Mouse (Mus musculus) myocyte (in vitro differentiated cells): ENCODE results near the gene Baz2b. TPM values are rescaled to one million over a fixed set of nuclear protein-coding genes. Genes with fewer than 3 reads are reported as not detected.

Source experiments
- H3K27me3 ChIP-seq: one replicate; pipeline ENCODE4 v1.6.1; 2011; ENCODE audit not compliant: control insufficient read depth, insufficient read depth, insufficient read length
- H3K36me3 ChIP-seq: one replicate; pipeline ENCODE4 v1.6.1; 2011; ENCODE audit not compliant: control insufficient read depth, insufficient read depth
- H3K4me2 ChIP-seq: one replicate; pipeline ENCODE4 v1.6.1; 2011; ENCODE audit warnings: low read depth, control low read depth
- H3K4me3 ChIP-seq: one replicate; pipeline ENCODE4 v1.5.1; 2011; ENCODE audit warnings: mild to moderate bottlenecking, control low read depth, moderate library complexity
- H3K79me2 ChIP-seq: one replicate; pipeline ENCODE4 v1.6.1; 2011; ENCODE audit not compliant: control insufficient read depth, insufficient read depth
- H3ac ChIP-seq: one replicate; pipeline ENCODE4 v1.6.1; 2011; ENCODE audit not compliant: control insufficient read depth, insufficient read length
- CEBPB ChIP-seq: IDR thresholded peaks from 2 replicates; pipeline ENCODE4 v1.6.1; 2011; ENCODE audit warnings: mild to moderate bottlenecking, moderate library complexity; ENCODE audit not compliant: poor library complexity, insufficient read depth, severe bottlenecking
- E2F4 ChIP-seq: IDR thresholded peaks from one replicate; pipeline ENCODE4 v1.6.1; 2011; ENCODE audit warnings: mild to moderate bottlenecking, control low read depth, moderate library complexity; ENCODE audit not compliant: insufficient read depth
- MYOD1 ChIP-seq, 3 experiments: IDR thresholded peaks; one replicate each; pipeline ENCODE4 v1.6.1; 2011; ENCODE audit warnings: control low read depth in 2 of 3, low read depth in 2 of 3, mild to moderate bottlenecking in 2 of 3, moderate library complexity in 1 of 3; ENCODE audit not compliant: insufficient read length in 2 of 3, control insufficient read depth in 1 of 3
- MYOG ChIP-seq, 3 experiments: IDR thresholded peaks; one replicate each; pipeline ENCODE4 v1.6.1; 2011; ENCODE audit warnings: control low read depth in 2 of 3, low read depth in 2 of 3, mild to moderate bottlenecking in 2 of 3; ENCODE audit not compliant: insufficient read length in 2 of 3, control insufficient read depth in 1 of 3, insufficient read depth in 1 of 3
- POLR2A ChIP-seq: IDR thresholded peaks from one replicate; pipeline ENCODE4 v1.6.1; 2011; ENCODE audit warnings: low read depth, mild to moderate bottlenecking, control low read depth, moderate library complexity; ENCODE audit not compliant: insufficient read length
- POLR2AphosphoS2 ChIP-seq: IDR thresholded peaks from one replicate; pipeline ENCODE4 v1.6.1; 2011; ENCODE audit warnings: low read depth, control low read depth; ENCODE audit not compliant: insufficient read length
- REST ChIP-seq: IDR thresholded peaks from one replicate; pipeline ENCODE4 v1.6.1; 2011; ENCODE audit warnings: mild to moderate bottlenecking, control low read depth, moderate library complexity; ENCODE audit not compliant: insufficient read depth, insufficient read length
- SRF ChIP-seq: IDR thresholded peaks from one replicate; pipeline ENCODE4 v1.6.1; 2011; ENCODE audit warnings: low read depth; ENCODE audit not compliant: control insufficient read depth, insufficient read length
- TCF12 ChIP-seq: IDR thresholded peaks from one replicate; pipeline ENCODE4 v1.6.1; 2011; ENCODE audit warnings: mild to moderate bottlenecking, control low read depth; ENCODE audit not compliant: poor library complexity, insufficient read depth, severe bottlenecking
- TCF3 ChIP-seq: IDR thresholded peaks from one replicate; pipeline ENCODE4 v1.6.1; 2011; ENCODE audit warnings: low read depth, control low read depth; ENCODE audit not compliant: insufficient read length
- USF1 ChIP-seq: IDR thresholded peaks from one replicate; pipeline ENCODE4 v1.6.1; 2011; ENCODE audit warnings: low read depth, mild to moderate bottlenecking, control low read depth, moderate library complexity
- polyA plus RNA-seq: library from polyadenylated mRNA; unstranded; fragments of >200 nt; fragmentation: generic; extraction: Trizol; gene quantifications from one replicate; pipeline ENCODE4 v1.2.1, GENCODE M21; 2012; ENCODE audit warnings: missing spikeins

Baz2b gene
- polyA plus RNA-seq, 1 experiment, result 11.8 TPM

DNA sequence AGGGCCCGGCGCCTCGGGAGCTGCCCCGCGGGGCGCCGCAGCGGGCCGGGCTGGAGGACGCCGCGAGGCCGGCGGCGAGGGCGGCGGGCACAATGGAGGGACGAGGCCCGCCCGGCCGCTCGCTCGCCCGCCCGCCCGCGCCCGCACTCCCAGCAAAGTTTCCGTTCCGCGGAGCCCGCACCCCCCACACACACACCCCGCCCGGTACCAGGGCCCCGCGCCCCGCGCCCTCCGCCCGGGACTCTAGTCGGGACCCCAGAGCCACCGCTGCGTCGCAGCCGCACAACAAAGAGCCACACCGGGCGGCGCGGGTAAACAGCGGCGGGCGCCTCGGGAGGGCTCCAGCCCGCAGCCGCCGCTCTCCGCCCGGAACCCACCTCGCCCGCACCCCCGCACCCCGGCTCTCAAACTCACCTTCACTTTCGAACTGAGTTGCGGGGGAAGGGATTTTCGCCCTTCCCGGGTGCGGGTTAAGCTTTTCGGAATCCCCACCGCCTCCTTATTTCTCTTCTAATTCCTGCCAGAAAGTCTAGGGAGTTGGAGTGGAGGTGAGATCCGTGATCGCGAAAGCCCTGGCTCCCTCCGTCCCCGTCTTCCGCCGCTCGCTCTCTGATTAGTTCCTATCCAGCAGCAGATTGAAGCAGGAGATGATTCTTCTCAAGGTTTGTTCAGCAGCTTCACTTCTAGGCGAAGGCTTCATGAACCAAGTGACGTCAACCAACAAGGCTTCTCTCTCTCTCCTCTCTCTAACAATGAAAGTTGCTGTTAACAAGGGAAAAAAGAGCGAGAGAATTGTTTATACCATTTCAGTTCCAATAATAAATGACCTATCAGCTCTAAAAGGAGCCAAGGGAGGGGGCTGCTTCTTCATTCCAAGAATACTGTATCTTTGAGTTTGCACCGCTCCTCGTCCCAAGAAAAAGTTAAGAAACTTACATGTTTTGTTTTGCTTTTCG, 84.3 kb downstream of the Baz2b start:
- peak overlapping the region; percentile 69 for H3K4me3 ChIP-seq
- peak overlapping the region; percentile 99 for H3ac ChIP-seq
- H3K36me3 ChIP-seq, result no peaks in the 10 kb centered on the region
- peaks cover 42% of the 10 kb centered on the region for H3K79me2 ChIP-seq
- peak; percentile 74 for TF ChIP-seq POLR2A
- peak; percentile 52 for TF ChIP-seq POLR2AphosphoS2
- TF ChIP-seq TCF3, result no peak
- no peak for TF ChIP-seq MYOD1 (IDR thresholded peaks at IDR 0.05; ENCODE audit: control insufficient read depth in 1 of 3, insufficient read length in 2 of 3, low read depth in 2 of 3)
- TF ChIP-seq CEBPB, result no peak
- no peak for TF ChIP-seq REST
- TF ChIP-seq E2F4, result no peak
- TF ChIP-seq USF1, result no peak
- no peak for TF ChIP-seq SRF
- H3K4me2 ChIP-seq, result peak overlapping the region; percentile 75
- no peaks in the 10 kb centered on the region for H3K27me3 ChIP-seq

DNA sequence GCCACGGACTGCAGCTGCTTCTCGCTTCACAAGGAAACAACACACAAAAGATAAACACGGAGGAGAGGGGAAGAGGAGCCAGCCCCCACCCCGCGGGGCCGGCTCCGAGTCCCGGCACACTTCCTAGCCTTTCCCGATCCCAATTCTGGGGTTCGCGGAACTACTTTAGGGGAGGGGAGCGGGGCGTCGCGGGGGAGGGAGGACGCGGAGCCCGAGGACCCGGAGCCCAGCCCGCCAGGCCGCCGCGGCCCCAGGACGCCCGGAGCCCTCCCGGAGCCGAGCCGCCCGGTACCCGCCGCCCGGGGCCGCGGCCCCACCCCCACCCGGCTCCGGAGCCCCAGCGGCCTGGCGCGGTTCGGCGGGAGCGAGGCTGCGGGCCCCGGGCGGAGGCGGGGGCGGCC, 85.0 kb downstream of the Baz2b start:
- Histone ChIP-seq H3K4me3 (peak overlapping the region; percentile 69), H3K27me3 (no peaks in the 10 kb centered on the region), H3K79me2 (peaks cover 48% of the 10 kb centered on the region), H3ac (peak overlapping the region; percentile 99), H3K36me3 (no peaks in the 10 kb centered on the region), H3K4me2 (peak overlapping the region; percentile 56)
- TF ChIP-seq POLR2A, result peak; percentile 30
- no peak for TF ChIP-seq MYOG (IDR thresholded peaks at IDR 0.05; ENCODE audit: control insufficient read depth in 1 of 3, insufficient read depth in 1 of 3, insufficient read length in 2 of 3, low read depth in 2 of 3)

DNA sequence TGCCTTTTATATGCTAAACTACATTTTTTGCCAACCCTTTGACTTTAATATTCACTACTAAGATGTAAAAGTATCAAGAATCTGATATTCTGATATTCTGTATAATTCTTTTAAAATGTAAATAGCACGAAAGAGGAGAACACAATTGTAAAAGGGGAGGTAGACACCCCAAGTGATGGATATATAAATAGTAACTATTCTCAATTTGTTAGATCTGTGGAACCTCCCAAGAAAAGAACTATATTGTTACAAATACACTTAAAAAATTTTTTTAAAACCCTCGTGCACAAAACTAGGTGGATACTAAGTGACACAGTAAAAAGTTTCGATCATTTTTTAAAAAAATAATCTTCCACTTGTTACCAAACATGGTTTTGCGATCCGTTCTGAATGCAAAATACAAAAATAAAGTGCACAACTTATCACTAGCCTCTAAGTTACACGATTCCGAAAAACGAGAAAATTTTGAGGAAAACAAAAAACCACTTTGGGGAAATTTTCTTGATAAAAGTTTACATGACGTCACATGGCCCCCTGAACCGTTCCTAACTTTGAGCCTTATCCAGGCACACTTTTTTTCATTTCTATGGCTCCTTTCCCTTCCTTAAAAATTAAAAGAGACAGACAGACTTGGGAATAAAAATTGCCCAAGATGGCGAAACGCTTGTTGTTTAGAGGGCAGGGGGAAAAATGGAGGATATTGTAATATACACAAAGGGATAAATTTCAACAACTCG, 85.6 kb downstream of the Baz2b start:
- Histone ChIP-seq H3K36me3 (no peaks in the 10 kb centered on the region), H3ac (peak overlapping the region; percentile 99), H3K4me3 (peak overlapping the region; percentile 69), H3K27me3 (no peaks in the 10 kb centered on the region), H3K79me2 (peaks cover 54% of the 10 kb centered on the region), H3K4me2 (peak overlapping the region; percentile 56)
- no peak for TF ChIP-seq POLR2AphosphoS2
- TF ChIP-seq USF1, result peak; percentile 27

DNA sequence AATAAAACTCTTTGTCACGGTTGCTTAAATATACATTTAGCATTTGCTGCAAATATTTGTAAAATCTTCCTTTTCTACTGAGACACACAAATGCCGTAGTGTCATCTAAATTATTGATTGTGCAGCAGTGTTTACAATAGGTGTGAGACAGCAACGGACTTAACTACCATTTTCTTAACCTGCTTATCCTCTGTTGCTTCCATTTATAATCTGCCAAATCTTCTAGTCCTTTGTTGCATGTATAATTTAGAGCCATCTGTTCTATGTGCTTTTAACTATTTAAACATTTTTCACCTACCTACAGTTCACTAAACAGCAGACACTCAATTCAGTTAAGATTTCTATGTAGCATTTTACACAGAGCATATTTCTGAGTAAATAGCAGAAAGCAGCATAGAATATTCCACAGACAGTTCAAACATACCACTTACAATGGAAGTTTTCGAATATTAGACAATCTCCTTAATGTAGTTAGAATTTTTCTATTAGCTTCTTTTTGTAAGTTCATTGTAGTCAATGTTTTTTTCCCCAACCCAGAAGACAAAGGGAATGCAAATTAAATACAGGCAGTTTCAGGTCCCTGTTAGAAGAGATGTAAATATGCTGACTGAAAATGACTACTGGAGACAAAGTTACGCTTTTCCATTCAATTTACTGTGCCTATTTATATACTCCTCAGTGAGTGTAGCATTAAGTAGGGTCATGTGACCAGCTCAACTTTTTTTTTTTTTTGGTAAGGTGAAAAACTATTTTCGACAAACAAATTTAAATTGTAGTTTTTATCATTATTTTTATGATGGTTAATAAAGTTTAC, 86.4 kb downstream of the Baz2b start:
- Histone ChIP-seq H3K4me3 (peak overlapping the region; percentile 69), H3K36me3 (no peaks in the 10 kb centered on the region), H3K4me2 (peak overlapping the region; percentile 56), H3K27me3 (no peaks in the 10 kb centered on the region), H3K79me2 (peaks cover 61% of the 10 kb centered on the region), H3ac (no peak overlapping the region)
- TF ChIP-seq USF1 (peak; percentile 96), POLR2A (no peak), MYOD1 (IDR thresholded peaks at IDR 0.05; ENCODE audit: control insufficient read depth in 1 of 3, insufficient read length in 2 of 3, low read depth in 2 of 3) (no peak), POLR2AphosphoS2 (no peak), CEBPB (no peak)

DNA sequence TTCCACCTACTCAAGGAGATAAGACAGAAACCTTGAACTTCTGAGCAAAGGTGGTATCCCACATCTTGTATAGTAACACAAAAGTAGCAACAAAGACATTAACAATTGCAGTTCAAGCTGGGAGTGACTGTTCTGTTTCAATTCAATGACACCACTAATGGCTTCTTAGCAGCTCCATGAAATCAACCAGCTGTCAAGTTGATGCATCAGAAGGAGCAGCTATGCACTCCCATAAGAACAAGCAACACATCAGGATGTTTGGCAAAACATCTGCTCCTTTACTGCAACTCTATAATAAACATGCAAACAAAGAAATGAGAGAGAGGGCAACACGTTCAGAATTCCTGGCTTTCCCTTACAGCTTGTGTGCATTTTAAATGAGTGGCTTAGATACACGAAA, 87.5 kb downstream of the Baz2b start:
- Histone ChIP-seq H3K4me3 (no peak overlapping the region), H3K4me2 (no peak overlapping the region), H3K36me3 (no peaks in the 10 kb centered on the region), H3K79me2 (peaks cover 72% of the 10 kb centered on the region), H3K27me3 (no peaks in the 10 kb centered on the region), H3ac (no peak overlapping the region)
- TF ChIP-seq SRF, result no peak
- no peak for TF ChIP-seq MYOD1 (IDR thresholded peaks at IDR 0.05; ENCODE audit: control insufficient read depth in 1 of 3, insufficient read length in 2 of 3, low read depth in 2 of 3)
- no peak for TF ChIP-seq MYOG (IDR thresholded peaks at IDR 0.05; ENCODE audit: control insufficient read depth in 1 of 3, insufficient read depth in 1 of 3, insufficient read length in 2 of 3, low read depth in 2 of 3)
- TF ChIP-seq TCF12, result no peak
- no peak for TF ChIP-seq POLR2A
